Mouse (Mus musculus): Measurements from ENCODE around the gene Cd274. TPM values are rescaled to one million over a fixed set of nuclear protein-coding genes. Genes with fewer than 3 reads are reported as not detected.
A peak's percentile ranks its signal among the peaks of the same experiment; 100 is the strongest.
"Not testable (repeated sequence)": the region's sequence is repeated elsewhere in the genome, so short reads cannot be mapped to it uniquely, and the experiment has no call there.

The Cd274 gene
- polyA plus RNA-seq, 1 experiment from 2014 or later, result 0.46 TPM

- peak overlapping the region; percentile 21; the same call in 1 of the 2 replicates for H3K27ac ChIP-seq (ENCODE audit: low read depth, low read length)
- 67% methylated on average over 6 of the region's 6 CpGs for WGBS
- peak; percentile 75 for DNase-seq (ENCODE audit: low spot score)
Measured at GRCm38 (mm10) chr19:29412476-29413420, 45.5 kb downstream of the Cd274 start.

GRCm38 (mm10) chr19:29414513-29414912 lies 47.3 kb downstream of the Cd274 start:
- no peak overlapping the region for H3K4me2 ChIP-seq (ENCODE audit: low read length)
- H3K4me1 ChIP-seq (ENCODE audit: control insufficient read depth, insufficient read depth, low read length), result no peaks in the 10 kb centered on the region; the same call in 1 of the 2 replicates
- no peak overlapping the region for H3K4me3 ChIP-seq (ENCODE audit: low read depth, low read length)
- H3K9ac ChIP-seq (ENCODE audit: low read length), result no peak overlapping the region
- H3K27ac ChIP-seq (ENCODE audit: low read depth, low read length), result no peak overlapping the region
- H3K9me3 ChIP-seq (replicated peaks; ENCODE audit: control insufficient read depth, low read length), result no peaks in the 10 kb centered on the region
- ATAC-seq (no peak), DNase-seq (ENCODE audit: low spot score) (no peak)
- H3K36me3 ChIP-seq (ENCODE audit: control insufficient read depth, insufficient read depth, low read length), result no peaks in the 10 kb centered on the region
- no peaks in the 10 kb centered on the region for H3K27me3 ChIP-seq (replicated peaks; ENCODE audit: control insufficient read depth, insufficient read depth, low read length)
- 90% methylated on average over 3 of the region's 3 CpGs for WGBS

More at GRCm38 (mm10) chr19:29412476-29413420, 45.5 kb downstream of the Cd274 start:
- H3K4me3 ChIP-seq (ENCODE audit: low read depth, low read length), result no peak overlapping the region
- no peaks in the 10 kb centered on the region; the same call in 1 of the 2 replicates for H3K4me1 ChIP-seq (ENCODE audit: control insufficient read depth, insufficient read depth, low read length)
- no peak overlapping the region for H3K9ac ChIP-seq (ENCODE audit: low read length)
- H3K36me3 ChIP-seq (ENCODE audit: control insufficient read depth, insufficient read depth, low read length), result no peaks in the 10 kb centered on the region
- peak; percentile 82 for ATAC-seq
- no peaks in the 10 kb centered on the region for H3K27me3 ChIP-seq (replicated peaks; ENCODE audit: control insufficient read depth, insufficient read depth, low read length)
- H3K9me3 ChIP-seq (replicated peaks; ENCODE audit: control insufficient read depth, low read length), result no peaks in the 10 kb centered on the region
- no peak overlapping the region for H3K4me2 ChIP-seq (ENCODE audit: low read length)

- not testable (repeated sequence) for H3K27ac ChIP-seq (ENCODE audit: low read depth, low read length); H3K9me3 ChIP-seq (replicated peaks; ENCODE audit: control insufficient read depth, low read length); H3K36me3 ChIP-seq (ENCODE audit: control insufficient read depth, insufficient read depth, low read length); H3K9ac ChIP-seq (ENCODE audit: low read length); DNase-seq (ENCODE audit: low spot score); ATAC-seq; H3K4me2 ChIP-seq (ENCODE audit: low read length); H3K4me1 ChIP-seq (ENCODE audit: control insufficient read depth, insufficient read depth, low read length); H3K27me3 ChIP-seq (replicated peaks; ENCODE audit: control insufficient read depth, insufficient read depth, low read length); H3K4me3 ChIP-seq (ENCODE audit: low read depth, low read length)
Measured at GRCm38 (mm10) chr19:29414917-29415316, 47.7 kb downstream of the Cd274 start.

GRCm38 (mm10) chr19:29416393-29416902 lies 49.2 kb downstream of the Cd274 start:
- ATAC-seq (no peak), DNase-seq (ENCODE audit: low spot score) (no peak)
- Histone ChIP-seq H3K36me3 (ENCODE audit: control insufficient read depth, insufficient read depth, low read length) (no peaks in the 10 kb centered on the region), H3K4me1 (ENCODE audit: control insufficient read depth, insufficient read depth, low read length) (no peaks in the 10 kb centered on the region; the same call in 1 of the 2 replicates), H3K9ac (ENCODE audit: low read length) (no peak overlapping the region), H3K4me2 (ENCODE audit: low read length) (no peak overlapping the region), H3K27ac (ENCODE audit: low read depth, low read length) (no peak overlapping the region), H3K27me3 (replicated peaks; ENCODE audit: control insufficient read depth, insufficient read depth, low read length) (no peaks in the 10 kb centered on the region), H3K9me3 (replicated peaks; ENCODE audit: control insufficient read depth, low read length) (no peaks in the 10 kb centered on the region), H3K4me3 (ENCODE audit: low read depth, low read length) (no peak overlapping the region)
- 82% methylated on average over 3 of the region's 3 CpGs for WGBS

- no peak overlapping the region for H3K4me2 ChIP-seq (ENCODE audit: low read length)
- H3K36me3 ChIP-seq (ENCODE audit: control insufficient read depth, insufficient read depth, low read length), result no peaks in the 10 kb centered on the region
- ATAC-seq, result no peak
- no peak overlapping the region for H3K9ac ChIP-seq (ENCODE audit: low read length)
- no peak overlapping the region for H3K27ac ChIP-seq (ENCODE audit: low read depth, low read length)
- no peaks in the 10 kb centered on the region; the same call in 1 of the 2 replicates for H3K4me1 ChIP-seq (ENCODE audit: control insufficient read depth, insufficient read depth, low read length)
- no peak overlapping the region for H3K4me3 ChIP-seq (ENCODE audit: low read depth, low read length)
- no peaks in the 10 kb centered on the region for H3K9me3 ChIP-seq (replicated peaks; ENCODE audit: control insufficient read depth, low read length)
- DNase-seq (ENCODE audit: low spot score), result no peak
- 74% methylated on average over 2 of the region's 2 CpGs for WGBS
- no peaks in the 10 kb centered on the region for H3K27me3 ChIP-seq (replicated peaks; ENCODE audit: control insufficient read depth, insufficient read depth, low read length)
Measured at GRCm38 (mm10) chr19:29417188-29417587, 49.9 kb downstream of the Cd274 start.

- DNase-seq (ENCODE audit: low spot score), result no peak
- Histone ChIP-seq H3K27me3 (replicated peaks; ENCODE audit: control insufficient read depth, insufficient read depth, low read length) (no peaks in the 10 kb centered on the region), H3K9me3 (replicated peaks; ENCODE audit: control insufficient read depth, low read length) (no peaks in the 10 kb centered on the region), H3K36me3 (ENCODE audit: control insufficient read depth, insufficient read depth, low read length) (no peaks in the 10 kb centered on the region), H3K4me1 (ENCODE audit: control insufficient read depth, insufficient read depth, low read length) (no peaks in the 10 kb centered on the region; the same call in 1 of the 2 replicates), H3K9ac (ENCODE audit: low read length) (no peak overlapping the region), H3K4me3 (ENCODE audit: low read depth, low read length) (no peak overlapping the region), H3K4me2 (ENCODE audit: low read length) (no peak overlapping the region), H3K27ac (ENCODE audit: low read depth, low read length) (no peak overlapping the region)
- 72% methylated on average over 2 of the region's 2 CpGs for WGBS
- ATAC-seq, result no peak
Measured at GRCm38 (mm10) chr19:29417894-29418293, 50.6 kb downstream of the Cd274 start.

- H3K27me3 ChIP-seq (replicated peaks; ENCODE audit: control insufficient read depth, insufficient read depth, low read length), result no peaks in the 10 kb centered on the region
- no peaks in the 10 kb centered on the region for H3K4me1 ChIP-seq (ENCODE audit: control insufficient read depth, insufficient read depth, low read length)
- H3K4me2 ChIP-seq (ENCODE audit: low read length), result no peak overlapping the region
- DNase-seq (ENCODE audit: low spot score), result no peak
- no peak overlapping the region for H3K4me3 ChIP-seq (ENCODE audit: low read depth, low read length)
- no peak for ATAC-seq
- H3K9ac ChIP-seq (ENCODE audit: low read length), result no peak overlapping the region
- 55% methylated on average over 9 of the region's 9 CpGs for WGBS
- no peaks in the 10 kb centered on the region for H3K9me3 ChIP-seq (replicated peaks; ENCODE audit: control insufficient read depth, low read length)
- H3K27ac ChIP-seq (ENCODE audit: low read depth, low read length), result no peak overlapping the region
- no peaks in the 10 kb centered on the region for H3K36me3 ChIP-seq (ENCODE audit: control insufficient read depth, insufficient read depth, low read length)
Measured at GRCm38 (mm10) chr19:29418661-29419115, 51.4 kb downstream of the Cd274 start.

- Histone ChIP-seq H3K27ac (ENCODE audit: low read depth, low read length) (no peak overlapping the region), H3K27me3 (replicated peaks; ENCODE audit: control insufficient read depth, insufficient read depth, low read length) (no peaks in the 10 kb centered on the region), H3K4me2 (ENCODE audit: low read length) (no peak overlapping the region), H3K9ac (ENCODE audit: low read length) (no peak overlapping the region), H3K36me3 (ENCODE audit: control insufficient read depth, insufficient read depth, low read length) (no peaks in the 10 kb centered on the region), H3K4me3 (ENCODE audit: low read depth, low read length) (no peak overlapping the region), H3K4me1 (ENCODE audit: control insufficient read depth, insufficient read depth, low read length) (no peaks in the 10 kb centered on the region), H3K9me3 (replicated peaks; ENCODE audit: control insufficient read depth, low read length) (no peaks in the 10 kb centered on the region)
- DNase-seq (ENCODE audit: low spot score), result no peak
- 70% methylated on average over 3 of the region's 3 CpGs for WGBS
- ATAC-seq, result no peak
Measured at GRCm38 (mm10) chr19:29419506-29419905, 52.3 kb downstream of the Cd274 start.

GRCm38 (mm10) chr19:29419946-29420345 lies 52.7 kb downstream of the Cd274 start:
- no peak overlapping the region for H3K27ac ChIP-seq (ENCODE audit: low read depth, low read length)
- no peak overlapping the region for H3K9ac ChIP-seq (ENCODE audit: low read length)
- H3K9me3 ChIP-seq (replicated peaks; ENCODE audit: control insufficient read depth, low read length), result no peaks in the 10 kb centered on the region
- H3K4me2 ChIP-seq (ENCODE audit: low read length), result no peak overlapping the region
- ATAC-seq (no peak), DNase-seq (ENCODE audit: low spot score) (no peak)
- no peaks in the 10 kb centered on the region for H3K4me1 ChIP-seq (ENCODE audit: control insufficient read depth, insufficient read depth, low read length)
- no peaks in the 10 kb centered on the region for H3K27me3 ChIP-seq (replicated peaks; ENCODE audit: control insufficient read depth, insufficient read depth, low read length)
- no peaks in the 10 kb centered on the region for H3K36me3 ChIP-seq (ENCODE audit: control insufficient read depth, insufficient read depth, low read length)
- H3K4me3 ChIP-seq (ENCODE audit: low read depth, low read length), result no peak overlapping the region

Data from forebrain, embryonic 14.5 days (tissue).